Mouse (Mus musculus) hindbrain, embryonic 11.5 days (tissue): ENCODE results near the gene Topors. TPM values are rescaled to one million over a fixed set of nuclear protein-coding genes. Genes with fewer than 3 reads are reported as not detected.

Experiments used
- polyA plus RNA-seq: library from polyadenylated mRNA; unstranded; fragments of >200 nt; fragmentation: Nextera tagmentation; extraction: Ambion mirVana; gene quantifications from 2 replicates; pipeline ENCODE4 v1.2.1, GENCODE M21; 2014

The Topors gene
- polyA plus RNA-seq, 1 experiment from 2014 or later: 49.9 TPM

Other genes with a start within 250 kb of the Topors start
- 55.0 and 58.4 TPM in 2 replicates for gene Aco1, start 126.8 kb downstream of the Topors start, polyA plus RNA-seq
- 3.3 and 5.7 TPM in 2 replicates for gene Ddx58, start 30.0 kb downstream of the Topors start, polyA plus RNA-seq
- 20.7 and 25.8 TPM in 2 replicates for gene Smim27, start 271 bp downstream of the Topors start, polyA plus RNA-seq
- gene Ndufb6, start 9.6 kb upstream of the Topors start, polyA plus RNA-seq: 285 and 288 TPM in 2 replicates
- gene Tmem215, start 202.3 kb upstream of the Topors start, polyA plus RNA-seq: 0.14 and 0.37 TPM in 2 replicates